Mouse (Mus musculus) erythroid progenitor cell, adult 5-6 weeks (primary cell): ENCODE measurements around the gene Cpsf4. TPM values are rescaled to one million over a fixed set of nuclear protein-coding genes. Genes with fewer than 3 reads are reported as not detected.
"Not testable (repeated sequence)": the region's sequence is repeated elsewhere in the genome, so short reads cannot be mapped to it uniquely, and the experiment has no call there.

ENCODE experiments used
- ATAC-seq: replicated peaks from 2 replicates; pipeline ENCODE4 v1.8.0; 2016; ENCODE audit warnings: moderate number of reproducible peaks, mild to moderate bottlenecking, moderate TSS enrichment, inconsistent platforms; ENCODE audit not compliant: poor library complexity, low FRiP score, severe bottlenecking
- total RNA-seq, 2 experiments: library from RNA; stranded (forward) in 1 of 2; stranded (reverse) in 1 of 2; fragments of 150-400 nt in 1 of 2; fragments of 186-747, 209-891 nt in 1 of 2; gene quantifications; 2 replicates each; pipeline versions ENCODE4 v1.2.3 to v1.2.4; 2015 to 2017; ENCODE audit warnings: low replicate concordance in 2 of 2

Cpsf4 gene
- total RNA-seq (2015; ENCODE audit: low replicate concordance) = 29.8 and 37.8 TPM in 2 replicates
- total RNA-seq (2017; ENCODE audit: low replicate concordance) = 33.1 and 36.8 TPM in 2 replicates

GRCm38 (mm10) chr5:145166536-145167305, at the start of gene Cpsf4, which contains the start of gene Ptcd1:
TSS of gene Cpsf4 (plus strand) at chr5:145167213.
TSS of gene Ptcd1 (minus strand) at chr5:145167108.
- peak; percentile 90 for ATAC-seq

DNA sequence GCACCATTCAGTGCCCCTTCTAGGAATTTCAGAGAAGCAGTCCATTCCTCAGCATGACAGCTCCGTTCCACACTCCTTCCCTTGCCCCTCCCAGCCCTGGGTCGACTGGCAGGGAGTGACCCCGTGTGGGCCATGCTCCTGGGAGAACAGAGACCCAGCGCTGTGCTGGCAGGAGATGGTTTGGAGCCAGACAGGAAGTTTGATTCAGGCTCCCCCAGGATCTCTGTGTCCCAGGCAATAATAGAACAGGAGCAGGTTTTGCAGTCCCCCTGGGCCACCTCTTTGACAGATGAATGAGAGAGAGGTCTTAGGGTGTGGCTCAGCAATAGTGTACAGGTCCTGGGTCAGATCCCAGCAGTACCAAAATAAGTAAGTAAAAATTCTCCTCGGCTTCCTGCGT, 49.0 kb upstream of the Cpsf4 start:
- no peak for ATAC-seq

- no peak for ATAC-seq
These were observed 48.6 kb upstream of the Cpsf4 start for GRCm38 (mm10) chr5:145118461-145118860.

DNA sequence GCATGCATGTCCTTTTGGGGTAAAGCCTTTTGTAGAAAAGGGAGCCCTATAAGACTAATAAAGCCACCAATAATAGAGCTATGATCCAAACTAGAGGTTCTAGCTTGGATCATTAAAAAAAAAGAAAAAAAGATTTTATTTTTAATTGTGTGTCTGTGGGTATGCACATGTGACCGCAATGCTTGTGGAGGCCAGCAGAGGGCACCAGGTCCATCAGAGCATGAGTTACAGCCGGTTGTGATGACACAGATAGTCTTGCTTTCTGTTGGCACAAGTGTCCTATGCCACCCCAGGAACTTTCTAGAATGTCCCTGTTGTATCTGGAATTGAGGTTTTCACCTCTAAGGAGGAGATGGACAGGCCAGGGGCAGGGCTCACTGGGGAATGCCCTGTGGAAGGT, 47.6 kb upstream of the Cpsf4 start:
- no peak for ATAC-seq

DNA sequence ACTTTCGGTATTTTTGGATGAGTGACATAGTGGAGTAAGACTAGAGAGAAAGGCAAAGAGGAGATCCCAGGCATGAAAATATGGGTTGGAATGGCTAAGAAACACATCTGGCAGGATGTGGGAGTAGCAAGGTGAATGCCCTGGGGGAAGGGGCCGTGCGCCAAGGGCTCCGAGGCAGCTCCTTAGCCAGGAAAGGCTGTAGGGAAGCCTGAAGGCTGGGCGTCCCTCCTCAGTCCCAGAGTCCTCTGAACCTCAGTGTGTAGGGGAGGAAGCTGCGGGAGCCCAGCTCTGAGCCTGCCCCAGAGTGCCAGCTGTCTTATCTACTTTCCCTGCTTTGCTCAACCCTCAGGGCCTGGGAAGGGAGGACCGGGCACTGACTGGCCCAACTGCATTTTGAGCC, 46.1 kb upstream of the Cpsf4 start:
- ATAC-seq = no peak

DNA sequence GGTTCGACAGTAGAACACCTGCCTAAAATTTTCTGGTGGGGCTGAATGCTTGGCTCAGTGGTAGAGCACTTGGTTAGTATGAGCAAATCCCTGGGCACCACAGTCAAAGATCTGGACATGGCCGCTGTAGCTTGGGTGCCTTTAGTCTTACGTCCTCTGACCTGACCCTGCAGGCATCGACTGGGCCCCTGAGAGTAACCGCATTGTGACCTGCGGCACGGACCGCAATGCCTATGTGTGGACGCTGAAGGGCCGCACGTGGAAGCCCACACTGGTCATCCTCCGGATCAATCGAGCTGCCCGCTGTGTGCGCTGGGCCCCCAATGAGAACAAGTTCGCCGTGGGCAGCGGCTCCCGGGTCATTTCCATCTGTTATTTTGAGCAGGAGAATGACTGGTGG, 43.6 kb upstream of the Cpsf4 start:
- ATAC-seq = no peak

- ATAC-seq = no peak
These were observed 40.4 kb upstream of the Cpsf4 start for GRCm38 (mm10) chr5:145126580-145126979.

GRCm38 (mm10) chr5:145129124-145129523, 37.9 kb upstream of the Cpsf4 start:
- ATAC-seq = no peak

- not testable (repeated sequence) for ATAC-seq
These were observed 37.2 kb upstream of the Cpsf4 start for GRCm38 (mm10) chr5:145129773-145130172.

- no peak for ATAC-seq
These were observed 36.8 kb upstream of the Cpsf4 start for GRCm38 (mm10) chr5:145130191-145130590.

DNA sequence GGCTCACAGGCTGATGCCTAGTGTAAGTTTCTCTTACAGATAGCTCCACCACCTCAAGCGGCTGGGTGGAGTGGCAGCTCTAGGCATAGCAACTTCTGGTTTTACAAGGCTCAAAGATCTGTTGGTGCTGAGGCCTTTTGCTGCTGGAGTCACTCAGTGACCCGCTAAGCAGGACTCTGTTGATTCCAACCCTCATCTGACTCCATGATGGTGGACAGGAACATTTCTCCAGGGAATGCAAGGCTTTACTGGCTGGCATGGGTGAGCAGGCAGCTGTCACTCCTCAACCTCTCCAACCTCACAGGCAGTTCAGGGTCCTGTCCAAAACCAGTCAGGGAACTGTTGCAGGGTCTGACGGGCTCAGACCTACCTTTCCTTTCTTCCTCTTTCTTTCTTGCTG, 36.0 kb upstream of the Cpsf4 start:
- ATAC-seq = no peak

DNA sequence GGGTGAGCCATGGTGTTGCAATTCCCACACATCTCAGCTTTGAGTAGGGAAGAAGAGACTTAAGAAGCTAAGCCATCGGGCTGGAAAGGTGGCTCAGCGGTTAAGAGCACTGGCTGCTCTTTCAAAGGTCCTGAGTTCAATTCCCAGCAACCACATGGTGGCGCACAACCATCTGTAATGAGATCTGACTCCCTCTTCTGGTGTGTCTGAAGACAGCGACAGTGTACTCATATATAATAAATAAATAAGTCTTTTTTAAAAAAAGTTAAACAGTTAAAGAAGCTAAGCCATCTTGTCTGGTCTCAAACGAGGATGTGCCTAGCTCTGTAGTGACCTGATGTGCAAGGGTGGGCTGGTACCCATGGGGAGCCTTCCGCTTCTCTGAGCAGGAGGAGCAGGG, 33.7 kb upstream of the Cpsf4 start:
- not testable (repeated sequence) for ATAC-seq

GRCm38 (mm10) chr5:145138836-145139235, 28.2 kb upstream of the Cpsf4 start:
- ATAC-seq = no peak

GRCm38 (mm10) chr5:145139571-145140519, 27.2 kb upstream of the Cpsf4 start, which contains the start of the genes Pdap1 and Bud31:
TSS of gene Pdap1 (minus strand) at chr5:145140238.
TSS of gene Bud31 (plus strand) at chr5:145140362.
- ATAC-seq = peak; percentile 89

- peak; percentile 57 for ATAC-seq
These were observed 26.4 kb upstream of the Cpsf4 start for GRCm38 (mm10) chr5:145140611-145141010.

- ATAC-seq = no peak
These were observed 19.3 kb upstream of the Cpsf4 start for GRCm38 (mm10) chr5:145147748-145148147.

- ATAC-seq = no peak
These were observed 17.7 kb upstream of the Cpsf4 start for GRCm38 (mm10) chr5:145149294-145149693.

DNA sequence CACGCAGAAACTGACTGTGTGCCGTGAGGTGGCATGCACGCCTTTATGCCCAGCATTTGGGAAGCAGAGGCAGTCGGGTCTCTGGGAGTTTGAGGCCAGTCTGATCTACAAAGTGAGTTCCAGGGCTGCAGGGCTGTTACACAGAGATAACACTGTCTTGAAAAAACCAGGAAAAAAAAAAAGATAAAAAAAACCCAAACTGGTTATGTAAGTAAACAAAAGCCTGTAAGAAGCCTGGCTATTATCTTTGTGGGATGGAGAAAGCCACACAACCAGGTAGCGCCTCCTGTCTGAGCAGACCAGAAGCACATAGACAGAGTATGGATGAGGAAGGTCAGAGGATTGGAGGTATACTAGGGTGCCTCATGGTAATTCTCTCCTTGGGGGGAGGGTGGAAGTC, 14.3 kb upstream of the Cpsf4 start:
- peak; percentile 52 for ATAC-seq

- no peak for ATAC-seq
These were observed 5.7 kb upstream of the Cpsf4 start for GRCm38 (mm10) chr5:145161361-145161760.

GRCm38 (mm10) chr5:145164710-145165109, 2.3 kb upstream of the Cpsf4 start:
- no peak for ATAC-seq
